Mouse (Mus musculus): Measurements from ENCODE around the gene Slc22a8.

DNA sequence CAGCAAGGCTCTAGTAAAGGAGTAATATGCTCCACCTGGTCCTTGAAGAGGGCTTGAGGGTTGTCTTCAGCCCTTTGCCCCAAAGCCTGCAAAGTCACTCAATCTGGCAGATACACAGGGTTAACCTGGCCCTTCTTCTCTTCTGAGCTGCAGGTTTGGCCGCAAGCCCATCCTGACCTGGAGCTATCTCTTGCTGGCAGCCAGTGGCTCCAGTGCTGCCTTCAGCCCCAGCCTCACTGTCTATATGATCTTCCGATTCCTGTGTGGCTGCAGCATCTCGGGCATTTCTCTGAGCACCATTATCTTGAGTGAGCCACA, 14.1 kb downstream of the Slc22a8 start:
- no peak for TF ChIP-seq POLR2A (IDR thresholded peaks at IDR 0.05; ENCODE audit: low read depth, low read length)
- TF ChIP-seq E2F4 (IDR thresholded peaks at IDR 0.05; ENCODE audit: insufficient replicate concordance, low read depth, low read length), result no peak

Data from CH12.LX (cell line).